Mouse (Mus musculus): Measurements from ENCODE around the gene Gclm.
"Not testable (repeated sequence)": the region's sequence is repeated elsewhere in the genome, so short reads cannot be mapped to it uniquely, and the experiment has no call there.

Gene Gclm

GRCm38 (mm10) chr3:122242876-122243275 is 2.5 kb upstream of the Gclm start:
- DNase-seq (ENCODE audit: low spot score), result no peak

DNA sequence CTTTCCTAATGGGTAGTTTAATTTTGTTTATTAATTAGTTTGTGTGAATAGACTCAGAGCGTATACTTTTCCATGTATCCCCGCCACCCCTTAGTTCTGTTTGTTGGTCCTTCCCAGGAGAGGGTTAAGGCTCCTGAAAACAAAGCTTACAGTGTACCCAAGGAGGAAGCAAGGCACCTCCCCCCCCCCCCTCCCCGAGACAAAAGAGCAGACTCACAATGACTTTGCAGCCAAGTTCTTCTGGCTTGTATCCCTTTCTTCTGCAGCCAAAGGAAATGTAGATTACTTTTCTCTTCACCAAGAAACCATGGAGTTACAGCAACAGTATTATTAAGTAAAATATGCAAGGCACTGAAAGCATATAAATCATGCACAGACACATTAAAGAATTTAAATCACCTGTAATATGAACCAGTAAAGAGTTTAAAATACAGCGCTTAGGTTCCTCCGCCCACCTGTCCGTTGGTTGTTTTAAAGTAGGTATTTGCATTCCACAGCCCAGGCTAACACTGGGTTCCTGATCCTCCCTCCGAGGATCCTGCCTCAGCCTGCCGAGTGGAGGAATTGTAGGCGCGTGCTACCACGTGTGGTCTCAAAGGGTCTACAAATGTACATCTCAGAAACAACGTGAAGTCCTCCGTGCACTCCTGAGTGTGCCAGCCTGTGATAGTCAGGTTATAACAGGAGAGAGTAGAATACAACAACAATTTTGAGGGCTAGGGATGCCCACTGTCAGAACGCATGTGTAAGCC is 1.8 kb upstream of the Gclm start:
- no peak for DNase-seq (ENCODE audit: low spot score)

GRCm38 (mm10) chr3:122244759-122245158 is 598 bp upstream of the Gclm start:
- no peak for DNase-seq (ENCODE audit: low spot score)

DNA sequence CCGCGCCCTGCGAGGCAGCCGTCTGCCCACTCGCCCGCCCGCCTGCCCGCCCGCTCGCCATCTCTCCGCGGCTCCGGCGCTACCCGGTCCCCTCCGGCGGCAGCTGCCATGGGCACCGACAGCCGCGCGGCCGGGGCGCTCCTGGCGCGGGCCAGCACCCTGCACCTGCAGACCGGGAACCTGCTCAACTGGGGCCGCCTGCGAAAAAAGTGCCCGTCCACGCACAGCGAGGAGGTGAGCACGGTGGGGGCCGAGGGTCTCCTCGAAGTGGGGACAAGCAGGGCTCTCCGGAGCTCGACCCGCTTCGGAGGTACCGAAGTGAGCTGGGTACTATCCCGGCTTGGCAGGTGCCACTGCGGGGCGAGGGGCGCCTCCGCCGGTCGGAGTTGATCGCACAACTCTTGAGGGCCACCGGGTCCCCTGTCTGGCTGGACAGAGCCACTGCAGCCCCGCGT is 548 bp downstream of the Gclm start:
- peak; percentile 39 for DNase-seq (ENCODE audit: low spot score)

DNA sequence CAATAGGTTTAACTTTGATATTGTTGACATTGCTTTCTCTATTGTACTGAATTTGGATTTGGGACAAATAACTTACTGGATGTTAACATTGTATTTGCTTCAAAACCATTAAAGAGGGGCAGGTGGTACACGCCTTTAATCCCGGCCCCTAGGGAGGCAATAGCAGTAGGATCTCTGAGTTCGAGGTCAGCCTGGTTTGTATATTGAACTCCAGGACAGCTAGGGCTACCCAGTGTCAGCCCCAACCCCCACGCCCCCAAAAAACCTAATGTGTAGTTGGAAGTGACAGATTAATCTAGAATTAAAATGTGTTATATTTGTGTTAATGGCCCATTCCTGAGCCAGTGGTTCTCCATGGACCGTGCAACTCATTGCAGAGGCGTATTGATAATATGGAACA is 1.0 kb downstream of the Gclm start:
- no peak for DNase-seq (ENCODE audit: low spot score)

- no peak for DNase-seq (ENCODE audit: low spot score)
These were observed 1.8 kb downstream of the Gclm start for GRCm38 (mm10) chr3:122246986-122247767.

GRCm38 (mm10) chr3:122247768-122248100 is 2.4 kb downstream of the Gclm start:
- DNase-seq (ENCODE audit: low spot score), result no peak

DNA sequence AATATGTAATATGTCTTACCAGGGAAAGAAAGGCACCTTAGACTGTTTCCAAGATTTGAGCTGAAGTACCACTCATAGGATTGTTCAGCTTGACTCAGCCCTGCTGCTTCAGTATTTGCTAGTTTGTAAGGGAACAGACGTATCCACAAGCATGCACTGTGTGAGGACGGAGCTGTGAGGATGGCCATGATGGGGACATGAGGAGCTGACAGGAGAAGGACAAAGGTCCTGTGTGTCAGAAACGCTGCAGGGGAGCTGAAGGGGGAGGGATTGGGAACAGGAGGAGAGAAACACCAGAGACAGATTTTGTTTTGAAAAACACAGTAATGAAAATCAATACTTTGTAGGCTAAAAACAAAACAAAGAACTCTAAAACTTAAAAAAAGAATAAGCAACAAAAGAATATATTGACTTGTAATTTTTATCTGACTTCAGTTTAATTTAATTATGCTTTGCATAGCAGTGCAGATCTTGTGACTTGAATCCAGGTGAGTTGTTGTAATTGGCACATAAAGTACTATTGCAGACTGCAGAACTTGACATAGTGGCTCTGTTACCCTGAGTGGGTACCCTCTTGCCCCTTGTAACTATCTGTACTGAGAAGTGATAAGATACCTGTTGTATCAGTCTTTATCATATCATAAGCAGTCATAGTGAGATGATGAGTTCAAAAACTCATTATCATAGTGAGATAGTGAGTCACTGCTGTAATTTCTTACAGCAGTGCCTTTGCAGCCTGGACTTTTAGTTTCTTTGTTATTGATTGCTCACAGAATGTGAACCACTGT is 7.3 kb downstream of the Gclm start:
- no peak for DNase-seq (ENCODE audit: low spot score)

DNA sequence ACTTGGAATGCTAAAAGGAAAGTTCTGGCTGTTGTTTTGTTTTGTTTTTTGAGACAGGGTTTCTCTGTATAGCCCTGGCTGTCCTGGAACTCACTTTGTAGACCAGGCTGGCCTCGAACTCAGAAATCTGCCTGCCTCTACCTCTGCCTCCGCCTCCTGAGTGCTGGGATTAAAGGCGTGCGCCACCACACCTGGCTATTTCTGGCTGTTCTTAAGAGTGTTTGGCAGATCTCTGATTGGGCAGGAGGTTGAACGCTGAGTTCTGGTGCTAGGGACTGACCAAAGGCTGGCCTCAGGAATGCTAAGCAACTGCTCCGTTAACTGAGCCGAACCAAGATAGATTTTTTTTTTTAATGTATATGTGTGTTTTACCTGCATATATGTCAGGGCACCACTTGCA is 8.7 kb downstream of the Gclm start:
- not testable (repeated sequence) for DNase-seq (ENCODE audit: low spot score)

DNA sequence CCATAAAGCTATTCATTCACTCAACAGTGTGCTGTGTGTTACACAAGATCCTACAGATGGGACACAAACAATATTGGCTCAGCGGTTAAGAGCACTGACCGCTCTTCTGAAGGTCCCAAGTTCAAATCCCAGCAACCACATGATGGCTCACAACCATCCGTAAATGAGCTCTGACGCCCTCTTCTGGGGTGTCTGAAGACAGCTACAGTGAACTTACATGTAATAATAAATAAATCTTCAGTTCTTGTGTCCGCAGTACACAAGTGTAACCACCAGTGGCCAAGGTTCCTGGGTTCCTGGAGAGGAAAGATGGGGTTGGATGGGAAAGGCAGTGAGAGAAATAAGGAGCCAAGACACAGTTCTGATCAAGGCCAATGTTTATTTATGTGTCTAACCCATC is 24.6 kb downstream of the Gclm start:
- no peak for DNase-seq (ENCODE audit: low spot score)

DNA sequence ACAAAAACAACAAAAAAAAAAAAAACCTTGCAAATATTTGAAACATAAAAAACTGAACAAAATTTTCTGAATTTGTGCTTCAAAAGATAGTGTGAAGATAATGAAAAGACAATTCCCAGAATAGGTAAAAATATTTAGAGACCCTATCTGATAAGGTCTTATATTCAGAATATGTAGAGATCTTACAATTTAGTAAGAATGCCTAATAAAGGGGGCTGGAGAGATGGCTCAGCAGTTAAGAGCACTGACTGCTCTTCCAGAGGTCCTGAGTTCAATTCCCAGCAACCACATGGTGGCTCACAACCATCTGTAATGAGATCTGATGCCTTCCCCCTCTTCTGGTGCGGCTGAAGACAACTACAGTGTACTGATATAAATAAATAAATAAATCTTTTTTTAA is 27.2 kb downstream of the Gclm start:
- not testable (repeated sequence) for DNase-seq (ENCODE audit: low spot score)

GRCm38 (mm10) chr3:122273407-122274240 is 28.3 kb downstream of the Gclm start:
- no peak for DNase-seq (ENCODE audit: low spot score)

DNA sequence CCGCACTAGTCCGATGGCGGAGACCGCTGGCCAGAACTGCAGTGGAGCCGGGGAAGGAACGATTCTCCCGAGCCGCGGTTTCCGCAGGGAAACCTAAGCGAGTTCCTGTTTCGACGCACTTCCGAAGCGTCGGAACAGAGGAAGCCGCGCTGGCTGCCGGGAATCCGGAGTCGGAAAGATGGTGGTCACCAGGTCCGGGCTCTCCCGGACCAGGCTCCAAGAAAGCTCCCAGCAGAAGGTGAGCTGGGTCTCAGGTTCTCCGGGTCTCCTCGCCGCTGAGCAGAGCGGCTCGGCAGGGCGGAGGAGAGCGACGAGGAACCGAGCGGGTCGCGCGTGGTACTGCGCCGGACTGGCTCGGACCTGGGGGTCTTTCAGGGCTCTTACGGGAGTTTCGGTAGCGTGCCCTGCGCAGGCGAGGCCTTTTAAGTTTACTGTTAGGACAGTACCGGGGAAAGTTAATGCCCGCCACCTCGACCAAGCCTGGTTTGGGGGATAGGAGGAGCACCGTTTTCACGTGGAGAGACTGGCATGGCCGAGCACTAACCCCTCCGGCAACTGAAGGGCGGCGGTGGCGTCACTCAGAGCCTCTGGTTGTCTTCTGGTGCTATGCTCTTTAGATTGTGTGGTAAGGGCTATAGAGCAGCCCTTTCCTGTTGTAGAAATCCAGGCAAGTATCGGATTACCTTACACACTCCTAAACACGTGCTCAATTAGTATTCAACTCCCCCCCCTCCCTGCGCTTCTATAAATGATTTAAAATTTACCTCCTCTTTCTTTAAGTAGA is 29.1 kb downstream of the Gclm start, which contains the start of gene Dnttip2:
Gene Dnttip2 (plus strand): TSS at position 148 of the 784 bp plus-strand sequence.
- peak; percentile 85 for DNase-seq (ENCODE audit: low spot score)

- no peak for DNase-seq (ENCODE audit: low spot score)
These were observed 29.8 kb downstream of the Gclm start for GRCm38 (mm10) chr3:122275111-122275510.

DNA sequence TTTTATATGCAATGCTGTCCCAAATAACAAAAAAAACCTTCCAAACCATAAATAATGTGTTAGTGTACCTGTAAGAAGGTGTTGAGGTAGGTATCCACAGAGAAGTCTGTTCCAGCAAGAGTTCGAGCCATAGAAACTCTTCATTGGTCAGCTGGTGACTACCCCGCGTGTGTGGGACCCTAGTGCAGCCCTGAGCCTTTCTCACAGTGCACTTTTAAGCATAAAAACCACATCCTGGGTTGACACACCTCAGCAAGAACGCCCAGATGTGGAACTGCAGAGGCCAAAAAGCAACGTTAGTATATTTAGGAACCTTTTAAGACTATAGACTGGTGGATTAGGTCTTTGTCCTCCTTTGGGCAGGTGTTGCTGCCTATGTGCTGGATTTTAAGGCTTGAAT is 41.8 kb downstream of the Gclm start:
- DNase-seq (ENCODE audit: low spot score), result no peak

GRCm38 (mm10) chr3:122288613-122289195 is 43.3 kb downstream of the Gclm start:
- DNase-seq (ENCODE audit: low spot score), result no peak

GRCm38 (mm10) chr3:122289344-122289743 is 44.0 kb downstream of the Gclm start:
- DNase-seq (ENCODE audit: low spot score), result not testable (repeated sequence)

- DNase-seq (ENCODE audit: low spot score), result no peak
These were observed 45.3 kb downstream of the Gclm start for GRCm38 (mm10) chr3:122290696-122291095.

DNA sequence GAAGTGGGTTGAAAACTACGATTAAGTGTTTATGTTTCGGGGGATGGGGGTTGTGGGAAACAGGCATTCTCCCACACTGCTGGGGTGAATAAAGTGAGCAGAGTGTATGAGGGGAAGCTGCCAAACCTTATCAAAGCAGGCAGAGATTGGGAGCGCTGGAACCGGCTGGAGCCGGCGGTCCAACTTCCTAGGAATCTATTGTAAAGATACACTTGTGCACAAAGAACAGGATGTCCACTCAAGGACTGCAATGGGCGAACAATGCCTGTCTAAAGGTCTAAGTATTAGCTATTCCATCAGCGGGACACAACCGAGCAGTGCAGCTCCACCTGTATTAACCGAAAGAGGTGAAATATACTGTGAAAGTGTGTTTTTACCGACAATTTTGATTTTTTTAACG is 46.5 kb downstream of the Gclm start:
- DNase-seq (ENCODE audit: low spot score), result no peak
